Mouse (Mus musculus) bone marrow, adult 2 months (tissue): ENCODE data around the gene Gp5.

Experiments used
- CTCF ChIP-seq: fragments of 200-500 bp; IDR thresholded peaks from 2 replicates; pipeline ENCODE4 v1.5.1; 2011; ENCODE audit warnings: low read length, control low read depth; ENCODE audit not compliant: control insufficient read depth, insufficient read depth
- POLR2A ChIP-seq: fragments of 200-500 bp; IDR thresholded peaks from 2 replicates; pipeline ENCODE4 v1.6.1; 2011; ENCODE audit warnings: low read depth, mild to moderate bottlenecking, control low read depth, low read length, borderline replicate concordance; ENCODE audit not compliant: control insufficient read depth

DNA sequence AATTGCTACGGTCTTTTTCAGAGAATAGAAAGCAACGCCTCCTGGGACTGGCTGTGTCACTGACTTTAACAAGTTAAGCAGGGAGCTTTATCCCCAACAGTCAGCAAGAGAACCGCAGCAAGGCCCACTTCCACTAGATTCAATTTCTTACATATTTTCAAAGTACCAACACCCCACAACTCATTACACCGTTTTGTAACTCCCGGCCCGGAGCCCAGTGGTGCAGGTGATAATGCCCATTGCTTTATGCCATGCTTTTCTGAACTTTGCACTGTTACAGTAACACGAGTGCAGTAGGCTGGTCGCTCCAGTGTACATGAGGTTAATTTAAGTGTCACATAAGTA lies 436 bp downstream of the Gp5 start:
- TF ChIP-seq CTCF (no peak), POLR2A (no peak)
